Mouse (Mus musculus): Measurements from ENCODE around the gene Tspan3. TPM values are rescaled to one million over a fixed set of nuclear protein-coding genes. Genes with fewer than 3 reads are reported as not detected.

Tspan3 gene
- polyA plus RNA-seq, 1 experiment = 135 TPM

DNA sequence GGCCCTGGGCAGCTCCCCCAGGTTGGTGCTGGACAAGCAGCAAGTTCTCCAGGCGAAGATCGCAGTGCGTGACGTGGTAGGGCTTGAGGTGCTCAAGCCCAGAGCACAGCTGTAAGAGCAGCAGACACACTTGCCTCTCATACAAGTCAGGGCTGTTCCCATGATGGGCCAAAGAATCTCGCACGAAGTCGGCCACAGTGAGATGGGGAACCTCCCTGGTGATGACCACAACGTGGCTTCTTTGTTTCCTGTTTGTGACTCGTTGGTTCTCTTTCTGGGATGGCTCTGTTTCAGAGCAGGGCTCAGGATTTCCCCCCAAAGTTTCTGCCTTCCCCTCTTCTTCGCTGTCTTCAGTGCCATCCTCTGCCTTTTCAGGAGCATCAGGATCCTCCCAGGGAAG is 41.8 kb upstream of the Tspan3 start:
- no peak overlapping the region for H3ac ChIP-seq (ENCODE audit: control insufficient read depth, insufficient read length)
- no peaks in the 10 kb centered on the region for H3K79me2 ChIP-seq (ENCODE audit: control insufficient read depth, insufficient read depth)
- no peak overlapping the region for H3K4me3 ChIP-seq
- no peak overlapping the region for H3K4me2 ChIP-seq (ENCODE audit: low read depth)
- peaks cover 11% of the 10 kb centered on the region for H3K36me3 ChIP-seq (ENCODE audit: control insufficient read depth, insufficient read depth)
- TF ChIP-seq TCF3 (IDR thresholded peaks at IDR 0.05; ENCODE audit: insufficient read length, low read depth) = no peak
- no peaks in the 10 kb centered on the region for H3K27me3 ChIP-seq (ENCODE audit: control insufficient read depth, insufficient read depth, insufficient read length)

DNA sequence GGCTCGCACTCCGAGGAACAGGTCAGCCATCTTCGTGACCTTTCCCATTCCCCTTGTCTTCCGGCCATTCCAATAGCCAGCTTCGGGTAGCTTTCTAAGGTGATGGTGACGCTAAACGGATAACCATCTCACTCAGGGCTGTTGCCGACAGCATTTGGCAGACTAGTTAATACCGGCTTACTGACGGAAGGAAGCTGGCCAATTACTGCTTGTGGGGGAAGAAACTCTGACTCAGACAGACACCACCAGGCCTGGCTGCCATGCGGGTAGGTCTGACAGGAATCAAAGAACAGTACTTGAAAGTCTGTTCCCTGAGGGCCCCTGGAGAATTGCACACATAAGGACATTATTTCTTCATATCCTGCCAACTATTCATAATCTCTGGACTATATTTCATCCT is 40.1 kb upstream of the Tspan3 start:
- H3K4me3 ChIP-seq = no peak overlapping the region
- H3K4me2 ChIP-seq (ENCODE audit: low read depth) = no peak overlapping the region
- peaks cover 11% of the 10 kb centered on the region for H3K36me3 ChIP-seq (ENCODE audit: control insufficient read depth, insufficient read depth)
- no peak overlapping the region for H3ac ChIP-seq (ENCODE audit: control insufficient read depth, insufficient read length)
- no peaks in the 10 kb centered on the region for H3K79me2 ChIP-seq (ENCODE audit: control insufficient read depth, insufficient read depth)
- TF ChIP-seq POLR2A (IDR thresholded peaks at IDR 0.05; ENCODE audit: insufficient read length, low read depth) (no peak), REST (IDR thresholded peaks at IDR 0.05; ENCODE audit: insufficient read depth, insufficient read length) (no peak), MYOG (IDR thresholded peaks at IDR 0.05; ENCODE audit: control insufficient read depth in 1 of 3, insufficient read depth in 1 of 3, insufficient read length in 2 of 3, low read depth in 2 of 3) (no peak), TCF3 (IDR thresholded peaks at IDR 0.05; ENCODE audit: insufficient read length, low read depth) (no peak), USF1 (IDR thresholded peaks at IDR 0.05; ENCODE audit: low read depth) (no peak), MAX (IDR thresholded peaks at IDR 0.05; ENCODE audit: low read depth) (no peak), SRF (IDR thresholded peaks at IDR 0.05; ENCODE audit: control insufficient read depth, insufficient read length, low read depth) (no peak), CEBPB (IDR thresholded peaks at IDR 0.05; ENCODE audit: insufficient read depth, poor library complexity, severe bottlenecking) (no peak), MYOD1 (IDR thresholded peaks at IDR 0.05; ENCODE audit: control insufficient read depth in 1 of 3, insufficient read length in 2 of 3, low read depth in 2 of 3) (no peak), TCF12 (IDR thresholded peaks at IDR 0.05; ENCODE audit: insufficient read depth, poor library complexity, severe bottlenecking) (no peak), E2F4 (IDR thresholded peaks at IDR 0.05; ENCODE audit: insufficient read depth) (no peak), POLR2AphosphoS2 (IDR thresholded peaks at IDR 0.05; ENCODE audit: insufficient read length, low read depth) (no peak)
- no peaks in the 10 kb centered on the region for H3K27me3 ChIP-seq (ENCODE audit: control insufficient read depth, insufficient read depth, insufficient read length)

DNA sequence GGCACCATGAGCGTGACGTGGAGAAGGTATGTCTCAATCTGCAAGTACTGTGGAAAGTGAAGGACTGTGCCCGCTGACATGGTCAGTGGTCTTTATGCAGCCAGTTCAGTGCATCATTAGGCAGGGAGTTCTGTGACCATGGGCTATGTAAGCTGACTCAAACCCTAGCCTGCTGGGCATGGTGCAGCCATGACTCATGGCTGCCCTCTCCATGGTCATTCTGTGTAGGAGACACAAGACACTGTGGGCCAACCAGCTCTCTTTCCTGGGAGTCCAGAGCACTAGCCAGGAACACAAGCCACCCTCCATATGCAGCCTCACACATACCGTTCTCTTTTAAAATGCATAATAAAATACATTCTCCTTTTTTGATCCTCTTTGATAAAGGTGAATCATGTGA is 39.0 kb upstream of the Tspan3 start:
- Histone ChIP-seq H3K4me3 (no peak overlapping the region), H3K79me2 (ENCODE audit: control insufficient read depth, insufficient read depth) (no peaks in the 10 kb centered on the region), H3ac (ENCODE audit: control insufficient read depth, insufficient read length) (no peak overlapping the region), H3K36me3 (ENCODE audit: control insufficient read depth, insufficient read depth) (peaks cover 11% of the 10 kb centered on the region), H3K4me2 (ENCODE audit: low read depth) (no peak overlapping the region), H3K27me3 (ENCODE audit: control insufficient read depth, insufficient read depth, insufficient read length) (no peaks in the 10 kb centered on the region)
- no peak for TF ChIP-seq CEBPB (IDR thresholded peaks at IDR 0.05; ENCODE audit: insufficient read depth, poor library complexity, severe bottlenecking)
- TF ChIP-seq USF1 (IDR thresholded peaks at IDR 0.05; ENCODE audit: low read depth) = no peak
- no peak for TF ChIP-seq TCF12 (IDR thresholded peaks at IDR 0.05; ENCODE audit: insufficient read depth, poor library complexity, severe bottlenecking)
- no peak for TF ChIP-seq REST (IDR thresholded peaks at IDR 0.05; ENCODE audit: insufficient read depth, insufficient read length)
- TF ChIP-seq SRF (IDR thresholded peaks at IDR 0.05; ENCODE audit: control insufficient read depth, insufficient read length, low read depth) = no peak
- no peak for TF ChIP-seq TCF3 (IDR thresholded peaks at IDR 0.05; ENCODE audit: insufficient read length, low read depth)
- TF ChIP-seq E2F4 (IDR thresholded peaks at IDR 0.05; ENCODE audit: insufficient read depth) = no peak
- TF ChIP-seq POLR2AphosphoS2 (IDR thresholded peaks at IDR 0.05; ENCODE audit: insufficient read length, low read depth) = no peak

- Histone ChIP-seq H3K4me2 (ENCODE audit: low read depth) (no peak overlapping the region), H3K27me3 (ENCODE audit: control insufficient read depth, insufficient read depth, insufficient read length) (no peaks in the 10 kb centered on the region), H3K79me2 (ENCODE audit: control insufficient read depth, insufficient read depth) (no peaks in the 10 kb centered on the region), H3ac (ENCODE audit: control insufficient read depth, insufficient read length) (no peak overlapping the region), H3K36me3 (ENCODE audit: control insufficient read depth, insufficient read depth) (peaks cover 2% of the 10 kb centered on the region), H3K4me3 (no peak overlapping the region)
- TF ChIP-seq MAX (IDR thresholded peaks at IDR 0.05; ENCODE audit: low read depth) (no peak), CEBPB (IDR thresholded peaks at IDR 0.05; ENCODE audit: insufficient read depth, poor library complexity, severe bottlenecking) (no peak), POLR2A (IDR thresholded peaks at IDR 0.05; ENCODE audit: insufficient read length, low read depth) (no peak), REST (IDR thresholded peaks at IDR 0.05; ENCODE audit: insufficient read depth, insufficient read length) (no peak), TCF12 (IDR thresholded peaks at IDR 0.05; ENCODE audit: insufficient read depth, poor library complexity, severe bottlenecking) (no peak)
Observed at GRCm38 (mm10) chr9:56200645-56201314, 35.5 kb upstream of the Tspan3 start.

- TF ChIP-seq SRF (IDR thresholded peaks at IDR 0.05; ENCODE audit: control insufficient read depth, insufficient read length, low read depth) = no peak
- TF ChIP-seq MAX (IDR thresholded peaks at IDR 0.05; ENCODE audit: low read depth) = no peak
- no peak for TF ChIP-seq USF1 (IDR thresholded peaks at IDR 0.05; ENCODE audit: low read depth)
- no peaks in the 10 kb centered on the region for H3K36me3 ChIP-seq (ENCODE audit: control insufficient read depth, insufficient read depth)
- no peaks in the 10 kb centered on the region for H3K79me2 ChIP-seq (ENCODE audit: control insufficient read depth, insufficient read depth)
- no peak overlapping the region for H3ac ChIP-seq (ENCODE audit: control insufficient read depth, insufficient read length)
- H3K27me3 ChIP-seq (ENCODE audit: control insufficient read depth, insufficient read depth, insufficient read length) = no peaks in the 10 kb centered on the region
- no peak overlapping the region for H3K4me2 ChIP-seq (ENCODE audit: low read depth)
- no peak overlapping the region for H3K4me3 ChIP-seq
Observed at GRCm38 (mm10) chr9:56200200-56200599, 34.9 kb upstream of the Tspan3 start.
